Mouse (Mus musculus): ENCODE results near the gene Mybphl.

Mybphl gene

GRCm38 (mm10) chr3:108372274-108372673 is 7.6 kb downstream of the Mybphl start:
- DNase-seq (ENCODE audit: low spot score in 2 of 2), result no peak

DNA sequence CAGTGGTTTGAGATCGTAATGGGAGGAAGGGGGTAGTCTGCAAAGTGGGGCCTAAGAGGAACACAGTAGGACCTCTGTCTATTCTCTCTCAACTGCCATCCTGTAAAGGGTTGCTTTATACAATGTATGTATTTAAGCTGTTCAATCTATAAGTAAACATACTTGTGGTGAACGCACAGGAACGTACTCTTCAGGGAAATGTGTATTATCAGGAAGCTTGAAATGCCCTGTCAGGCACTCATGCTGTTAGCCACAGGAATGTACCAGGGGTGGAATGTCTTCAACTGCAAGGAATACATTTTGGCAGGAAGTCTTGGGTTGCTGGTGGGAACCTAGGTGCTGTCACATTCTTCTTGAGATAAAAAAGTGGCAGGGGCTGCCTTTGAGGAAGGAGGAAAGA is 8.0 kb downstream of the Mybphl start:
- DNase-seq (ENCODE audit: low spot score in 2 of 2), result no peak

- no peak for DNase-seq (ENCODE audit: low spot score in 2 of 2)
Observed at GRCm38 (mm10) chr3:108378875-108379663, 14.4 kb downstream of the Mybphl start.

GRCm38 (mm10) chr3:108380695-108381094 is 16.0 kb downstream of the Mybphl start:
- no peak for DNase-seq (ENCODE audit: low spot score in 2 of 2)

- no peak for DNase-seq (ENCODE audit: low spot score in 2 of 2)
Observed at GRCm38 (mm10) chr3:108381945-108382875, 17.5 kb downstream of the Mybphl start.

- peak; percentile 78 to 88 for DNase-seq (ENCODE audit: low spot score in 2 of 2)
Observed at GRCm38 (mm10) chr3:108383485-108384354, 19.0 kb downstream of the Mybphl start, which contains the start of gene Psrc1. TSS of gene Psrc1 (plus strand) at chr3:108383839.

- no peak for DNase-seq (ENCODE audit: low spot score in 2 of 2)
Observed at GRCm38 (mm10) chr3:108384425-108384824, 19.7 kb downstream of the Mybphl start.

DNA sequence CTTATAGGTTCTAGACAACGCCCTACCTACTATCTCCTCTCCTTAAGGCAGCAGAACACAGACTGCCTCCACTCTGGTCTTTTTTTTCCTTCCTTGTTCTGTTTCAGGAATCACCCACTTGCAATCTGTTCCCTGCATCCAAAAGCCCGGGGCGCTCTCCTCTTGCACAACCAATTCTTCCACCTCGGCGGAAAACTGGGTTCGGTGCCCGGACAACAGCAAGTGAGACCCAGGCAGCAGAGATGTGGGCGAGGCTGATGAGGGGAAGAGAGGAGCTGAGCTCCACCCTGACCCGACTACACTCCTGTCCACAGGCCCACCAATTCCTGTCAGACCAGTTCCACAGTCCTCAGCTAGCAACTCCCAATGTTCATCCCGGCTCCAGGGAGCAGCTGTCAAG is 21.5 kb downstream of the Mybphl start:
- DNase-seq (ENCODE audit: low spot score in 2 of 2), result peak; percentile 41 to 55

GRCm38 (mm10) chr3:108389111-108389545 is 24.4 kb downstream of the Mybphl start:
- DNase-seq (ENCODE audit: low spot score in 2 of 2), result peak; percentile 89 to 95

DNA sequence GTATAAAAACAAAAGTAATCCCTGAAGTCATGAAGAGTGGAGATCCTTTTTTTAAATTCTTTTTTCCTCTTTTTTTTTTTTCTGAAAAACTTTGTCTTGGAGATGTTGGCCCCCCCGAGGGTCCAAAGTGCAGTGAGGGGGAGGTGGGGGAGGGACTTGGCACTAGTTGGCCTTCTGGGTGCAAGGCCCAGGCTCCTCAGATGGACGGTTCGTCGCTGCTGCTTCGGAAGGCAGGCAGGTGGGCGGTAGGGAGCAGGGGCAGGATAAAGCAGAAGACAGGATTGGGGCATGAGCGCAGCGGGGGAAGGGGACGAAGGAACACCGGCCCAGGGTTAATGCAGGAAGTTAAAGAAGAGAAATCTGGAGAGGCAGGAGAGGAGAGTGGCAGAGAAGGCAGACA is 27.6 kb downstream of the Mybphl start:
- DNase-seq (ENCODE audit: low spot score in 2 of 2), result no peak

DNA sequence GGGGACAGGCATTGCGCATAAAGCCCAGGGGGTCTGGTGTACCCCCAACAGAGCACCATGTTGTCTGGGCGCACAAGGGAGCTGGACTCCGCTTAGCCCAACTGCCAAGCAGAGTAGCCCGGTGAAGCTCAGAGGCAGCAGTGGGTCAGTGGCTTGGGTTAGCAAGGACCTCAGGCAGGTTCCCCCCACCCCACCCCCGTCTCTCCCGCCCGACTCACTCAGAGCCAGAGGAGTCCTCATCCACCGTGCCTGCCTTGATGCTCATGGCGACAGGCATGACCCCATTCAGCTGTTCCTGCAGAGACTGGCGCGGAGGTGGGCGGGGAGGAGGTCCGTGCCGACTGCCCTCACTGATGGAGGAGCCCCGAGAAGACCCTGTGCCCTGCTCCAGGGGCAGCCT is 28.1 kb downstream of the Mybphl start:
- DNase-seq (ENCODE audit: low spot score in 2 of 2), result no peak

GRCm38 (mm10) chr3:108398281-108398680 is 33.6 kb downstream of the Mybphl start:
- DNase-seq (ENCODE audit: low spot score in 2 of 2), result no peak

DNA sequence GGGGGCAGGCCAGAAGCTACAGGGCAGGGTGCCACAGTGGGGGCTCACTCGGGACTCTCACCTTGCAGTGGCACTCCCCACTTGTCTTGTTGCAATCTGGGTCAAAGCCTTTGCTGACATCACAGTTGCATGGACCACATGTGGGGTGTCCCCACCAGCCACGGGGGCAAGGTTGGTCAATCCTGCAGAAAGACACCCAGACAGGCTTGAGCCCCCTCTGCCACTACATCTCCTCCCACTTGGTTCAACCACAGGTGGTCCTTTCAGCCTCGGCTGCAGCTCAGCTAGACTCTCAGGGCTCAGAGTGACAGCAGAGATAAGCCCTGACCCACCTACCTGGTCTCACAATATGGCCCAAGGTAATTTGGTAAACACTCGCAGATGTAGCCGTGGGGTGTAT is 35.7 kb downstream of the Mybphl start:
- DNase-seq (ENCODE audit: low spot score in 2 of 2), result no peak

DNA sequence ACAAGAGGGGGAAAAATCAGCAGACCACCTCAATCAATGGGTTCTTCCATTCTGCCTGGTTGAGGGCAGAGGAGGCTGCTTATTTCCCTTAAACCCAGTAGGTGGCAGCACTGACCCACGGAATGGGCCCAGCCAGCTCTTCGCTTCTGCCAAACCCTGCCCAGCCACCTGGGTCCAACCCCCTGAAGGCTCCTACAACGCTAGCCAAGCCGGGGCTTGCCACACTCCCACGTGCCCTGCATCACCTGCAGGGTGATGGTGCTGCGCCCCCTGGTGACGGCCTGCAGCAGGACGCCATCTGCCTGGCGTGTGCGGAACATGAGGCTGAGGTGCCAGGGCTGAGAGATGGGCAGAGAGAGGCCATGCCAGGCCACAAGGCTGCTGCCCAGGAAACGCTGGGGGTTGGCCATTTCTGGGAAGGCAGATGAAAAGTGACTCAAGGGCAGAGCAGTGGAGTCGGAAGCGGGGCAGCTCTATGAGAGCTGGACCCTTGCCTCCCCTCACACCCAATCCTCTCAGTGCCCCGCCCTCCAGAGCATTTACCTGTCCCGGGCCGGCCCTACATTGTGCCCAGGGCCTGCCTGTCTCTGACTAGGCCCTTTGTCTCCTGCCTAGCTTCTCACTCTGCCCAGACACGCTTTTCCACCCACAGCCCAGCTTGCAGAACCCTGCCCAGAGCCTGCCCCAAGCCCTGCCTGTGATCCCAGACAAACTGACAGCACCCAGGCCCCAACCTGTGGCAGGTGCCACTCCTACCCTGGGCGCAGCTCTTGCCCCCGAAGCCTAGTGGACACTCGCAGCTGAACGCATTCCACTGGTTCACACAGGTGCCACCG is 37.2 kb downstream of the Mybphl start:
- DNase-seq (ENCODE audit: low spot score in 2 of 2), result peak; percentile 71 to 80

DNA sequence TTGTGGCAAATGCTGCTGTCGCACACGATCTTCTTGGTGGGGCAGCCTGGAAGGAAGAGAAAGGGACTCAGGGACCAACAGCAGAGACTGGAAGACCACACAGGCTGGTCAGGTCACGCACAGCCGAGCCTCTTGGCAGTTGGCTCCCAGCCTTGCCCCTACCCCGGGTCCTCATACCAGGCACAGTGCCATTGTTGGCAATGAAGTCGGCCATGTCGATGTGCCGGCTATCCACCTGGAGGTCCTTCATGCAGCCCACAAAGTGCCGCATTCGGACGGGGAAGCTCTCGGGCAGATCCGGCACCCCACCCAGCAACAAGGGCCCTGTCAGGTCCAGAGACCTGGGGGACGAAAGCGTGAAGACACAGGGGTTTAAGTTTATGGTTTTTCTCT is 37.8 kb downstream of the Mybphl start:
- DNase-seq (ENCODE audit: low spot score in 2 of 2), result no peak

- no peak for DNase-seq (ENCODE audit: low spot score in 2 of 2)
Observed at GRCm38 (mm10) chr3:108405536-108406305, 41.0 kb downstream of the Mybphl start.

- no peak for DNase-seq (ENCODE audit: low spot score in 2 of 2)
Observed at GRCm38 (mm10) chr3:108406306-108406885, 41.7 kb downstream of the Mybphl start.

- no peak for DNase-seq (ENCODE audit: low spot score in 2 of 2)
Observed at GRCm38 (mm10) chr3:108408517-108409008, 43.9 kb downstream of the Mybphl start.

- no peak for DNase-seq (ENCODE audit: low spot score in 2 of 2)
Observed at GRCm38 (mm10) chr3:108409656-108410358, 45.1 kb downstream of the Mybphl start.
